Mouse (Mus musculus) heart, embryonic 16.5 days (tissue): ENCODE data around the gene Clps. TPM values are rescaled to one million over a fixed set of nuclear protein-coding genes. Genes with fewer than 3 reads are reported as not detected.

Experiments
- ATAC-seq: fragments of 200-750 bp; cut with Nextera tagmentation; replicated peaks from 2 replicates; pipeline ENCODE4 v1.8.0; 2017; ENCODE audit warnings: moderate number of reproducible peaks; ENCODE audit not compliant: insufficient read depth, low FRiP score; ENCODE audit errors: extremely low read depth
- H3K27ac ChIP-seq: fragments of 300-500 bp; sonication (generic); 2 replicates; pipeline ENCODE4 v1.5.1; 2014; ENCODE audit warnings: mild to moderate bottlenecking, low read length, control low read depth, moderate library complexity
- H3K27me3 ChIP-seq: fragments of 300-500 bp; sonication (generic); 2 replicates; pipeline ENCODE4 v1.6.1; 2014; ENCODE audit warnings: low read length, mixed read lengths; ENCODE audit not compliant: control insufficient read depth, insufficient read depth
- H3K36me3 ChIP-seq: fragments of 300-500 bp; sonication (generic); 2 replicates; pipeline ENCODE4 v1.6.1; 2014; ENCODE audit not compliant: control insufficient read depth, insufficient read depth
- H3K4me1 ChIP-seq: fragments of 300-500 bp; sonication (generic); 2 replicates; pipeline ENCODE4 v1.6.1; 2014; ENCODE audit warnings: low read length, mixed read lengths; ENCODE audit not compliant: control insufficient read depth, insufficient read depth
- H3K4me2 ChIP-seq: fragments of 300-500 bp; sonication (generic); 2 replicates; pipeline ENCODE4 v1.6.1; 2014; ENCODE audit warnings: low read depth, mild to moderate bottlenecking, control low read depth, low read length
- H3K4me3 ChIP-seq: fragments of 300-500 bp; sonication (generic); 2 replicates; pipeline ENCODE4 v1.5.1; 2014; ENCODE audit warnings: mild to moderate bottlenecking, control low read depth, low read length
- H3K9ac ChIP-seq: fragments of 300-500 bp; sonication (generic); 2 replicates; pipeline ENCODE4 v1.6.1; 2014; ENCODE audit warnings: low read length, control low read depth
- H3K9me3 ChIP-seq: fragments of 300-500 bp; sonication (generic); replicated peaks from 2 replicates; pipeline ENCODE4 v1.6.1; 2016; ENCODE audit warnings: low read length; ENCODE audit not compliant: control insufficient read depth
- WGBS: fragments of 180-500 bp; shearing (Covaris S2); extraction: QIAGEN DNeasy Blood & Tissue Kit; methylation state at CpG from one replicate; pipeline ENCODE4 v1.1.7; 2014; 5-methylcytosine and 5-hydroxymethylcytosine counted together
- polyA plus RNA-seq: library from polyadenylated mRNA; unstranded; fragments of >200 nt; fragmentation: Nextera tagmentation; extraction: Ambion mirVana; gene quantifications from 2 replicates; pipeline ENCODE4 v1.2.1, GENCODE M21; 2015

The Clps gene
- 2.2 TPM in 1 of 2 replicates, not detected in the other for polyA plus RNA-seq

DNA sequence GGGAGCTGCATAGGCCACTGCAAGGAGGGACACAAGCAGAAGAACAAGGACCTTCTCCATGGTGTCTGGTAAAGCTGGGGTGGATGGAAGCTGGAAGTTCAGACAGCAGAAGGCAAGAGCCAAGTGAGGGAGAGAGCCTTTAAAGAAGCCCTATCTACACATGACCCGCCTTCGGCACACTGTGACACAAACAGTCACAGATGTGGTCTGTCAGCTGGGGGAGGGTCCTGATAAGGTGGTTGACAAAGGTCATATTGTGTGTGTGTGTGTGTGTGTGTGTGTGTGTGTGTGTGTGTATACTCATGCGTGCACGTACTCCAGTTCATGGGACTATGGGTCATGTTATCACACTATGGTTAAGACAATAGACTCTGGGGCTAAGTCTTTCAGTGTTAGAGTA, at the start of gene Clps:
Gene Clps, minus strand, starts transcription at position 169 of the 400 bp plus-strand sequence.
- WGBS = 68% methylated on average over 4 of the region's 4 CpGs
- H3K9me3 ChIP-seq = no peaks in the 10 kb centered on the region
- H3K4me2 ChIP-seq = no peak within 1 kb of the TSS
- peaks cover 3% of the 10 kb centered on the region; the same call in 1 of the 2 replicates for H3K4me1 ChIP-seq
- no peak within 1 kb of the TSS for H3K27ac ChIP-seq
- H3K9ac ChIP-seq = no peak within 1 kb of the TSS
- ATAC-seq = no peak
- no peak within 1 kb of the TSS for H3K4me3 ChIP-seq
- H3K27me3 ChIP-seq = no peaks in the 10 kb centered on the region
- H3K36me3 ChIP-seq = no peaks in the 10 kb centered on the region

GRCm38 (mm10) chr17:28609543-28609942, 49.0 kb upstream of the Clps start:
- H3K36me3 ChIP-seq = peaks cover 16% of the 10 kb centered on the region
- H3K27me3 ChIP-seq = no peaks in the 10 kb centered on the region
- WGBS = 67% methylated on average over 3 of the region's 3 CpGs
- no peaks in the 10 kb centered on the region for H3K9me3 ChIP-seq
- no peak for ATAC-seq
- no peaks in the 10 kb centered on the region for H3K4me1 ChIP-seq
- H3K4me3 ChIP-seq = no peak overlapping the region
- H3K27ac ChIP-seq = no peak overlapping the region
- no peak overlapping the region for H3K9ac ChIP-seq
- no peak overlapping the region for H3K4me2 ChIP-seq

GRCm38 (mm10) chr17:28601557-28602250, 41.1 kb upstream of the Clps start:
- H3K4me1 ChIP-seq = no peaks in the 10 kb centered on the region
- no peak overlapping the region for H3K4me2 ChIP-seq
- no peak overlapping the region for H3K9ac ChIP-seq
- no peaks in the 10 kb centered on the region for H3K9me3 ChIP-seq
- H3K4me3 ChIP-seq = no peak overlapping the region
- 91% methylated on average over 9 of the region's 9 CpGs for WGBS
- no peak overlapping the region for H3K27ac ChIP-seq
- peaks cover 61% of the 10 kb centered on the region for H3K36me3 ChIP-seq
- ATAC-seq = no peak
- no peaks in the 10 kb centered on the region for H3K27me3 ChIP-seq

DNA sequence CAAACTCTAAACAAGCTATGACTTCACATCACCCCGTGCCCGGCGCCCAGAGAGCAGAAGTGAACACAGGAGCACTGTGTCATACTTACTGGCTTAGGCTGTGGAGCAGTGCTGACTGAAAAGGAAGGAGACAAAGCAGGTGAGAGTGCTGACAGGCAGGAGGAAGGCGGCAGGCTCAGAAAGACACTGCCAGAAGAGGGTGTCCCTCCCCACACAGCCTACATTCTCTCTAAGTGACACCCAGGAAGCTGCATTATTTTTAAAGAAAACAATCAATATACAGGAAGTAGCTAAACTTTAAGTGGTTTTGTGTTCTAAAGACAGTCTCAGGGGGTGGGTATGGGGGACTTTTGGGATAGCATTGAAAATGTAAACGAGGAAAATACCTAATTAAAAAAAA, 40.2 kb upstream of the Clps start:
- no peak overlapping the region for H3K4me2 ChIP-seq
- ATAC-seq = no peak
- no peaks in the 10 kb centered on the region for H3K9me3 ChIP-seq
- no peaks in the 10 kb centered on the region for H3K27me3 ChIP-seq
- 82% methylated on average over 5 of the region's 5 CpGs for WGBS
- H3K4me3 ChIP-seq = no peak overlapping the region
- H3K36me3 ChIP-seq = peaks cover 70% of the 10 kb centered on the region
- H3K9ac ChIP-seq = no peak overlapping the region
- H3K4me1 ChIP-seq = no peaks in the 10 kb centered on the region
- H3K27ac ChIP-seq = no peak overlapping the region

DNA sequence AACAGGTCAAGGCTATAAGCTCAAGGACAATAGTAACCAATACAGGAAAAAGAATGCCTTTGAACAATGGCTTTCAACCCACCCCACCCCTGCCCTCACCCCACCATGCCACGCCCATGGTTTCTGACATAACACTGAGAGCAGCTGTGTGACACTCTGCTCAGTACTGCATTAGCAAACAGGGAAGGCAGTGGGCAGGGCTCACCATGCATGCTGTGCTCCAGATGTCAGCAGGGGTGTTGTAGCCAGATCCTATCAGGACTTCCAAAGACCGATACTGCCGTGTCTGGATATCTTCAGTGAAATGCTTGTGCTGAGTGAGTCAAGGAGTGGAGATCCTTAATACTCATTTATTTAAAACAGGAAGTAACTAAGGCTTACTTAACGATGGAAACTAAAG, 33.4 kb upstream of the Clps start:
- Histone ChIP-seq H3K9me3 (no peaks in the 10 kb centered on the region), H3K36me3 (peaks cover 50% of the 10 kb centered on the region), H3K27ac (no peak overlapping the region), H3K9ac (no peak overlapping the region), H3K4me1 (peaks cover 21% of the 10 kb centered on the region), H3K4me3 (no peak overlapping the region), H3K4me2 (no peak overlapping the region), H3K27me3 (no peaks in the 10 kb centered on the region)
- no peak for ATAC-seq
- WGBS = 45% methylated on average over 4 of the region's 4 CpGs

GRCm38 (mm10) chr17:28592998-28593397, 32.4 kb upstream of the Clps start:
- 8% methylated on average over 4 of the region's 4 CpGs for WGBS
- no peak; the same call in 1 of the 2 replicates for ATAC-seq
- peak overlapping the region; percentile 37; the same call in 1 of the 2 replicates for H3K27ac ChIP-seq

GRCm38 (mm10) chr17:28591476-28591875, 30.9 kb upstream of the Clps start:
- Histone ChIP-seq H3K36me3 (peaks cover 48% of the 10 kb centered on the region), H3K9me3 (no peaks in the 10 kb centered on the region), H3K27me3 (no peaks in the 10 kb centered on the region), H3K4me2 (no peak overlapping the region), H3K27ac (peak overlapping the region; percentile 70), H3K4me3 (no peak overlapping the region), H3K4me1 (peaks cover 21% of the 10 kb centered on the region), H3K9ac (no peak overlapping the region)
- 39% methylated on average over 5 of the region's 5 CpGs for WGBS
- ATAC-seq = peak; percentile 77

More at GRCm38 (mm10) chr17:28592998-28593397, 32.4 kb upstream of the Clps start:
- Histone ChIP-seq H3K27me3 (no peaks in the 10 kb centered on the region), H3K4me2 (no peak overlapping the region), H3K4me1 (peaks cover 21% of the 10 kb centered on the region), H3K9ac (no peak overlapping the region), H3K9me3 (no peaks in the 10 kb centered on the region), H3K4me3 (no peak overlapping the region), H3K36me3 (peaks cover 52% of the 10 kb centered on the region)

- Histone ChIP-seq H3K27me3 (no peaks in the 10 kb centered on the region), H3K36me3 (peaks cover 42% of the 10 kb centered on the region), H3K9ac (no peak overlapping the region), H3K4me1 (peaks cover 21% of the 10 kb centered on the region), H3K27ac (peak overlapping the region; percentile 70), H3K9me3 (no peaks in the 10 kb centered on the region), H3K4me2 (no peak overlapping the region), H3K4me3 (no peak overlapping the region)
- 76% methylated on average over 3 of the region's 3 CpGs for WGBS
- ATAC-seq = no peak
Measured at GRCm38 (mm10) chr17:28590596-28590995, 30.0 kb upstream of the Clps start.

GRCm38 (mm10) chr17:28588591-28588990, 28.0 kb upstream of the Clps start:
- H3K4me2 ChIP-seq = no peak overlapping the region
- no peak for ATAC-seq
- H3K9me3 ChIP-seq = no peaks in the 10 kb centered on the region
- H3K27me3 ChIP-seq = no peaks in the 10 kb centered on the region
- H3K27ac ChIP-seq = no peak overlapping the region
- H3K9ac ChIP-seq = no peak overlapping the region
- H3K36me3 ChIP-seq = peaks cover 42% of the 10 kb centered on the region
- peaks cover 21% of the 10 kb centered on the region for H3K4me1 ChIP-seq
- no peak overlapping the region for H3K4me3 ChIP-seq
- WGBS = 71% methylated on average over 2 of the region's 2 CpGs
